Mouse (Mus musculus): ENCODE results near the gene Cpn1.

Cpn1 gene

DNA sequence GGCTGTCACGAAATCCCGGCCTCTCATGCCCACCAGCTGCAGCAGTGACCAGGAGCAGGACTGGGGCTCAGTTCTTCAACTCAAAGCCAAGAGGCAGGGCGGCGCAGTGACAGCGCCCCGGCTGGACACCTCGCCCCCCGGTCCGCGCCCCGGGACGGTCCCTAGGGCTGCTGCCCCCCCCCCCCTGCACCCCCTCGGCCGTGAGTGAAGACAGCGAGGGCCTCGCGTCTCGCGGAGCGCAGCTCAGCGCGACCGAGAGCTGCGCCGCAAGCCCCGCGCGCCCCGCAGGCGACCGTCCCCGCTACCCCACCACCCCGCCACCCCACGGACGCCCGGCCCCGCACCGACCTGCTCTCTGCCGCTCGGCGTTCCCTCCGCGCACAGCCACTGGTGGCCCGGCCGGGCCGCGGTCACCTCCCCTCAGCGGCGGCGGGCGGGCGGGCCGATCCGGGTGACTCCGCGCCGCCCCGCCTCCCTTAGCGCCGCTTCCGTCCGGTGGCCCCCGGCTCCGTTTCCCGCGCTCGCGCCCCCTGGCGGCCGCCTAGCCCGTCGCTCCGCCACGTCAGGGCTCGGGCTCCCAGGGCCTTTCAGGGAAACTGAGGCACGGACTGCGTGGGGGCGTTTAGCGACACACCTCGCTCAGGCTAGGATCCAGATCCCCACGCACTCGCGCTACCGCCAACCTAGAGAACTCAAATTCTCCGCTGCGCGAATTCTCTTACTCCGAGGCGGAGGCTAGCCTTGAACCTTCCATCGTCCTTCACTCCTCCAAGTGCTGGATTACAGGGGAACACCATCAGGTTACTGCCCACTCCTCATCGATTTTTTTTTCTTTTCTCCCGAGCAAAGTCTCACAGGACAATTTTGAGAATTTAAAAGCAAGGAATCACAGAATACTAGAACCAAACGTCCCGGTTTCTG lies 46.3 kb downstream of the Cpn1 start, which contains the start of gene Dnmbp:
Gene Dnmbp, minus strand, starts transcription at position 423 of the 921 bp plus-strand sequence.
- DNase-seq (ENCODE audit: extremely low spot score, low spot score), result peak; percentile 88

DNA sequence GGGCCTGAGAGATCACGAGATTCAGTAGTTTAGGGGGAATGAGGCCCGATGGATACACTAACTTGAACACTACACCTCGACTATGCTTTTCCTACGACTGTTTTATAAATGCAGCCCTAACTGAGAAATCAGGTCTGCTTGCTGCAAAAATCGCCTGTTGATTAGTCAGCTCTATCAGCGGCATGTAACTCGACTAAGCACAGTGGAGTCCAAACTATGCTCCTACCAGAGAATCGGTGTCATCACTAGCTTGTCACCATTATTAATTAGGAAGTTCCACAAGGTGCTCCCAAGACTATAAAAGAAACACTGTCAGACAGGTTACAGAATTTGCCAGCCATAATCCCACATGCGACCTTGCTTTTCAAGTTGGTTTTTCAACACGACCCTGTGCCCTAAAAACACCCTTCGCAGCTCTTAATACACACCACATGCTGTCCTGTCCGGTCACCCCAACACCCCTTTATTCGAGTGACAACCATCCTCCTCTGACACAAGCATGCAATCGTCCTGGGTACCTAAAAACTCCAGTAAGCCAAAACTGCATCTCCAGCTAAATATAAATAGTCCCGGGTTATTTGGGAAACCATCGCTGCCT lies 47.1 kb downstream of the Cpn1 start:
- DNase-seq (ENCODE audit: extremely low spot score, low spot score), result no peak

DNA sequence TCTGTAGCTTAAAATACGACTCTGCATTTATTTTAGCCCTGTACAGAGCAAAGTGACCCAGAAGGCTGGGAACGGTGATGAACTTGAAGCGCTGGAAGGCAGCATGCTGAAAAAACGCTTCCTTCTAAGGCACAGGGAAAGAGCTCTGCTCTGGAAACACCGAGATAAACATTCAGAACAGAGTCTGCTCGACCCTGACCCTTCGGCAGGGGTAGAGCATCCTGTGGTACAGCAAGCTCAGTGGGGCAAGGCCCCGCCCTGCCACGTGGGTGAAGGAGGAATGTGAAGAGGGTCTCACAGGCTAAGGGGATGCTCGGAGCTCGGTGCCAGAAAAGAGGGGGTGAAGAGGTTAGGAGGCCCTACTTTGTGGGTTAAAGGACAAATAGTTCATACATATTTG lies 48.0 kb downstream of the Cpn1 start:
- DNase-seq (ENCODE audit: extremely low spot score, low spot score), result no peak

DNA sequence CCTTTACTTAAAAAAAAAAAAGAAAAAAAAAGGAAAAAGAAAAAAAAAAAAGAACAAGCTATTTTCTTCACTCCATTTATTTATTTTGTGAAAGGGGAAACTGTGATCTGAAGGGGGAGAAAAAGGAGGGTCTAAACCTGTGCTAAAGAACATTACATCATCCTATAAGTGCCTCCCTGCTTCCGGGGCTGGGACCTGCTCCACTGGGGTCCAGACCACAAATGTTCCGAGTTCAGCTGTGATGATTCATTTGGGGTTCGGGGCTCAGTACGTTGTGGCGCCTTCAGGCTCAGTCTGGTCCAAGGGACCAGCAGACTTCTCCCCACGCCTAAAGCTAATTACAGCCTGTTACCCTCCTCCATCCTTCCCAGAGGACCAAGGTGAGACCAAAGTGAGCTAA lies 55.4 kb downstream of the Cpn1 start:
- DNase-seq (ENCODE audit: extremely low spot score, low spot score), result no peak

DNA sequence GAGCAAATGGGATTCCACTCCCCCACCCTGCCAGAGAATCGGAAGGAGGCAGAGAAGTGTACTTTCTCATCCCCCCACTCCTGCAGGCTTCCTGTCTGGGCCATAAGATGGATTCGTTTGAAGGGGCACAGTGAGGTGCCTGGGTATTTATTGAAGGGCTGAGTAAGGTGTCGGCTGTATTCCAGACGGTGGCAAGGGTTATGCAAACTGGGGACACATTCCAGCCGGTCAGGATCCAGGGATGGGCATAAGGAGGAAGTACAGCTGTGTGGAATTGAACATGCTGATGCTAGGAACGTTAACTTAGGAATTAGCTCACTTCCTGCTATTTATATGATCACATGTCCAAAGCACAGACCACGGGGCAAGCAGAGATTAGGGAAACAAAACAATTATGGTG lies 56.0 kb downstream of the Cpn1 start:
- DNase-seq (ENCODE audit: extremely low spot score, low spot score), result no peak

DNA sequence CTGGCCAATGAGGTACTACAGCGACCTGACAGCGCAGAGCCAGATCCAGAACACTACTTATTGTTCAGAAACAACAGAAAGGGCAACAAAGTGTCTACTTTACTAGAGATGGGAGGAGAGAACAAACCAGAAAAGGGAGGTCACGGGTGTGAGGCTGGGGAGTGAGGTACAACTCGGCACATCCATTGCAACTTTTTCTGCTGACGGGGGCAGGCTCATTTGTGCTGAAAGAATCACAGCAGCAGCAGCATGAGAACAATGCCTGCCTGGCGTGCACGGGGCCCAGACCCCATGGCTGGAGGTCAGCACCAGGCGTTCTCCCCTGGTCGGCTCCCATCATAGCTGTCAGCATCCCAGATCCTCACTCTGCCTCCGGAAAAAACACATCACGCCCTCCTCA lies 56.5 kb downstream of the Cpn1 start:
- no peak for DNase-seq (ENCODE audit: extremely low spot score, low spot score)

DNA sequence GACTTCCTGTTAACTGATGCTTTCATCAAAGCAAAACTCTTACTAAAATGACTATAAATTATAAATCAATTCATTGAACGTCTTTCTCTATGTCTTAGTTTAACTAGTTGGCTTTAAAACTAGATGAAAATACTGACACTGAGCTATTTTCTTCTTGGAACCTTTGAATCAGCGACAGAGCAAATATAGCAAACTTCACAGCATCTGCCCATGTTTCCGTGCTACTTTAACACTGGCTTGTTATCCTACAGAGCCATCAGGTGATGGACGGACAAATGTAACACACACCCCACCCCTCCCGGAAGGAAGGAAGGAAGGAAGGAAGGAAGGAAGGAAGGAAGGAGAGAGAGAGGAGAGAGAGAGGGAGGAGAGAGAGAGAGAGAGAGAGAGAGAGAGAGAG lies 58.4 kb downstream of the Cpn1 start:
- DNase-seq (ENCODE audit: extremely low spot score, low spot score), result no peak

DNA sequence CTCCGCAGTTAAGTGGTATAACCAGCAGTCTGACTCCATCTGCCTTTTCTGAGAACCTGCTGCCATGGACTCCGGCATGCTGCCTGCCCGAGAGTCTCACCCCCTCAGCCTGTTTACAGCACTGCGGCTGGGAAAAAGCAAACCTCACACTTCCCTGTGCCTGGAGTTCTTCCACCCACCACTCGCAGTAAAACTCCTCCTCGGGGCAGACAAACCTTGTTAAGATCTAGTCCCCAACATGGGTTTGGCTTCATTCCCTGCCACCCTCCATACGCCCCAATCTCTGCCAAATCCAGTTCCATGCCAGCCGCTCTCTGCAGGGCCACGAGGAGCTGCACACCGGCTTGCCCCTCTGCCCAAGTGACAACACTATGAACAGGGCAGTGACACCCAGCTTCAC lies 59.3 kb downstream of the Cpn1 start:
- DNase-seq (ENCODE audit: extremely low spot score, low spot score), result no peak

DNA sequence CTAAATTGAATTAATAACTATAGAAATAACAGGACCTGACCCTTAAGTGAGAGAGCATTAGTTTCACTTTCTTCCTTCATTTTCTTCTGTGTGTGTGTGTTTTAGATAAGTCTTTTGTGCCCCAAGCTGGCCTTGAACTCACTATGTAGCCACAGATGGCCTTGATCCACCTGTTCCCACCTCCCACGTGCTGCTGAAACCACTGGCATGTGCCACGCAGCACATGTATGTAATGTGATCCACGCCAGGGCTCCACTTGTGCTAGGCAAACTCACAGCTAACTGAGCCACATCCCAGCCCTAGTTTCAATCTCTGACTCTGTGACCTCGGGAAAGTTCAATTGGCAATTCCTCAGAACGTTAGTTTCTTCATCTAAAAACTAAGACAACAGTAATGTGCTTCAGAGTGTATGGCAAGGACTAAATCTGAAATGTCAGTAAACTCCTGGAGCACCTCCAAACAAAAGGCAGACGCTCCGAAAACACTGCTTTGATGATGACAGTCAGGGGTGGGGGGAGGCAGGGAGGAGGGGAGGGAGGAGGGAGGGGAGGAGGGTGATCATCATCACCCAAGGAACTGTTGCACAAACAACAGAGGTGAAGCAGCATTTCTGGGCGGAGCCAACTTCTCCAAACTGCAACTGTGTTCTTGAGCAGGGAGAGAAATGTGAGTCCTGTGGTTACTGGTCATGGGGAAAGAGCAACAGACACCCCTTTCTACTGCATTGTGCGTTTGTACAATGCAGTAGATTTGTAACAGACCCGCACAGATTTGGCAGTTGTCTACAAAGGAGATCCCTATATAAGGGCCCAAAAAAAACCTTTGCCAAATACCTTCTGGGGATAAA lies 60.0 kb downstream of the Cpn1 start:
- DNase-seq (ENCODE audit: extremely low spot score, low spot score), result no peak

DNA sequence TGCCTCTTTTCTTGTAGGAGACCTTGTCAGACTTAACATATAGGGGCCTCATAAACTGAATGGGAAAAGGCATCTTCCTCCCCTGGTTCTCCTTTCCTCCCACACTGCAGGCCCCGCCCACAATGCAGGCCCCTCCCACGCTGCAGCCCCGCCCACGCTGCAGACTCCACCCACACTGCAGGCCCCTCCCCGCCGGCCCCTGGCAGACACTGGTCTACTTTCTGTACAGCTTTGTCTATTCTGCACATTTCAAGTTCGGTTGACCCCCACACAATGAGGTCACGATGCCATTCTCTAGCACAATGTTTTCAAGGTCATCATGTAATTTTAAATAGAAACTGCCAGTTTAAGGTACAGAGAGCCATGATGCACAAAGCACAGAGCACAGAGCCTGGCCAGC lies 62.0 kb downstream of the Cpn1 start:
- DNase-seq (ENCODE audit: extremely low spot score, low spot score), result no peak

DNA sequence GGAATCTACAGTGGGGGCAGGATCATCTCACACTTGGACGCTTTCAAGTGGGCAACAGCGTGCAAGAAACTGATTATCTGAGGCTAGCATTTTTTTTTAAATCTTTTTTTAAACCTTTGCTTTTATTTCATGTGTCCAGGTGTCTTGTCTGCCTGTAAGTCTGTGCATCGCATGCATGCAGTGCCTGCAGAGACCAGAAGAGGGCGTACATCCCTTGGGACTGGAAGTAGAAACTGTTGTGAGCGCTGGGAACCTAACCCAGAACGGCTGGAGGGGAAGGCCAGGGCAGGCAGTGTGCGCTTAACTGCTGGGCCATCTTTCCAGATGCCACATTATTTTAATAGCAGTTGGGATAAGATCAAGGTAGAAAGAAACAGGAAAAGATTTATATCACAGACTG lies 63.4 kb downstream of the Cpn1 start:
- DNase-seq (ENCODE audit: extremely low spot score, low spot score), result no peak

DNA sequence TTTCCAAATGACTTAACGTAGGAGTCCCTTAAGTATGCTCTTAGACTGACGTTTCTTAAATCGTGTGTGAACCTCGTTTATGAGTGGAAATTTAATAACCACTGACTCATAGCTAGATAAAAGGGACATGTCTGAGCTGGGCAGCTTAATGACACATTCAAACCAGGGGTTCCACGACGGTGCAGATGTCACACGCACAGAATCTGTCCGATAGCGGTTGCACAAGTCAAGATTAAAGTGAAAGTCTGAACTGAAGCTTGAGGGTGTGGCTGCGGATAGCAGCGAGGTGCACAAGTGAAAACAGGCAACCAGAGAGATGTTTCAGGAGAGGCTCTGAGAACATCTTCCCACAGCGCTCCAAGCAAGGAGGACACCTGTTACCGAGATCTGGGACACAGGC lies 64.9 kb downstream of the Cpn1 start:
- DNase-seq (ENCODE audit: extremely low spot score, low spot score), result no peak

DNA sequence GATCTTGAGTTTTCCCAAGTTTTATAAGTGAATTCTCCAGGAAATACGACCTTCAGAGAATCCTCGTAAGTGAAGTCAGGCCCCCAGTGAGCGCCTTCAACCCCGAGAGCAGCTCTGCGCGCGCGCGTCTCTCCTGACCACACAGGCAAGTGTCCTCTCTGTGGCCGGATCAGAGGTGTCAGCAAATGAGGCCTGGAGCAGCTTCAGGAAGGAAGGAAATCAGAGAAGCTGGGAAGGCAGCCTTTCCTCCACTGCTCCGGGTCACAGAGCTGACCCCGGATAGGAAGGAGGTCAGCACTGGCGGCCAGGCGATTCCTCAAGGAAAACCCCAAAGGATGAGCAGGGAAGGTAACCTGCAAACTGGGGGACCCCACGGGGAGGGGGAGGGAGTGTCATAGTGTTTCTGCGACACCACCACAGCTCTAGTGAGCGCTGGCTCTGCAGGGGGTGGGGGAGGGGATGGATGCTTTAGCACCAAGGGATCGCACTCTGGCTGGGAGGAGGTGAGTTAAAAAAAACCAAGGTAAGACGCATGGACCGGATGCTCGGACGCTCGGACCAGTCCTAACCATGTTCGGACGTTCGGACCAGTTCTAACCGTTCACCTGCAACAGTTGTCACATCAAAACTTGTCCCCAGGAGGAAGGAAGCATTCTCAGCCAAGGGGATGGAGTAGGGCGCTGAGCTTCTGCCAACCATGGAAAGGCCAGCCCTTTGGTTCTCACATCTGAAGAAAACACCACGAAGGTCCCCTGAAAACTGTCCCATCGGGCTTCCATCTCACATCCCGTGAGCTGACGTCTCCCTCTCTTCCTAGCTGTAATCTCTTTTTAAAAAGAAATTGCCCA lies 65.7 kb downstream of the Cpn1 start:
- DNase-seq (ENCODE audit: extremely low spot score, low spot score), result peak; percentile 23

DNA sequence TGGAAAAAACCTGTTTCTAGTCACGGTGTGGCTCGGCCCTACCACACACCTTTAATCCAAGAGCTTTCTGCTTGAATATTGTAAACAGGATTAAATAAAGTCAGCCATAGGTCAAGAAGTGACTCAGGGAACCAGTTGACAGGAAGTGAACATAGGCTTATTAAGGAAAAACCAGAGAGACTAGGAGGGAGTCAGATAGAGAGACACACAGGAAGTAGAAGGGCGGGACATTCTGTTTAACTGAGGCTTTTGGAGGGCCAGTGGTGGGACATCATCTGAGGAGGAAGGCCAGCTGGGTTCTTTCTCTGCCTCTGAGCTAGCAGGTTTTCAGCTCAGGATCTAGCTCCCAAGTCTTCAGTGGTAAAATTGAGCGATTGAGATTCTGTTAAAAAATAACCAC lies 66.5 kb downstream of the Cpn1 start:
- DNase-seq (ENCODE audit: extremely low spot score, low spot score), result no peak

DNA sequence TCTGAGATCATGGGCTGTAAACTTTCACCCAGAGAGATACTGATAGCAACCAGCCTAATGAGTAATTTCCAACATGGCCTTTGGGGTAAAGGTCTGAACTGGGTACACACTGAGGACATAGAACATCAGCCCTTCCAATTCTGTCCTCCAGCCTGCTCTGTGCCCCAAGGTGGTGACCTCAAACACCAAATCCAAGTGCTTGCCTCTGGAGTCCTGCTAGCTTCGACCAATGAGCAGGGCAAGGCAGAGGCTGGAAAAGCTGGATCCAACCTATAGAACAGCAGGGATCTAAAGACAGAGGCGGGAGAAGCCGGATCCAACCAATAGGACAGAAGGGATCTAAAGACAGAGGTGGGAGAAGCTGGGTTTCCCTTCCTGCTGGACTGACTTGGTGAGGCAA lies 67.5 kb downstream of the Cpn1 start:
- no peak for DNase-seq (ENCODE audit: extremely low spot score, low spot score)

DNA sequence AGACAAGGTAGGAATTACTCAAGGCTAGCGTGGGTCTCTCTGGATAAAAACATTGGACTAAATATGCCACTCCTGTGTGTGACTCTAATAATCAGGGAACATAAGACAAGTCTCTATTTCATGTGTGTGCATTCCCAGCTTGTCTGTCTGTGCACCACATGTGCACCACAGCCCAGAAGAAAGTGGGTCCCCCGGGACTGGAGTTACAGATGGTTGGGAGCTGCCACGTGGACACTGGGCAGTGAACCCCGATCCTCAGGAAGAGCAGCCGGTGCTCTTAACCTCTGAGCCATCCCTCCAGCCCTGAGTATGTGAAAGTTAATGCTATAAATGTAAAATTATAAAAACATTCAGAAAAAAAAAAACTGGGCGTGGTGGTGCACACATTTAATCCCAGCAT lies 68.6 kb downstream of the Cpn1 start:
- DNase-seq (ENCODE audit: extremely low spot score, low spot score), result no peak

DNA sequence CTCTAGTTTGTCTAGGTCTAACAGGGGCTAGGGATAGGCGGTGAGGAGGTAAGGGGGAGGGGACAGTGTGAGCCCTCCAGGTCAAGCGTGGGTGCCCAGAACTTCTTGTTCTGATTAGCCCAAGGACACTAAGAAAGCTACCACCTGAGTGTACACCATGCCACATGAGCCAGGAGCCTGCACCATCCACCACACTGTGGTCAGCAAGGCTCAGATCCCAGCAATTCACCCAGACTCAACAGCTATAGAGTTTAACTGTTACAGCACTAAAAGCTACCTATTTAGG lies 69.0 kb downstream of the Cpn1 start:
- DNase-seq (ENCODE audit: extremely low spot score, low spot score), result no peak

DNA sequence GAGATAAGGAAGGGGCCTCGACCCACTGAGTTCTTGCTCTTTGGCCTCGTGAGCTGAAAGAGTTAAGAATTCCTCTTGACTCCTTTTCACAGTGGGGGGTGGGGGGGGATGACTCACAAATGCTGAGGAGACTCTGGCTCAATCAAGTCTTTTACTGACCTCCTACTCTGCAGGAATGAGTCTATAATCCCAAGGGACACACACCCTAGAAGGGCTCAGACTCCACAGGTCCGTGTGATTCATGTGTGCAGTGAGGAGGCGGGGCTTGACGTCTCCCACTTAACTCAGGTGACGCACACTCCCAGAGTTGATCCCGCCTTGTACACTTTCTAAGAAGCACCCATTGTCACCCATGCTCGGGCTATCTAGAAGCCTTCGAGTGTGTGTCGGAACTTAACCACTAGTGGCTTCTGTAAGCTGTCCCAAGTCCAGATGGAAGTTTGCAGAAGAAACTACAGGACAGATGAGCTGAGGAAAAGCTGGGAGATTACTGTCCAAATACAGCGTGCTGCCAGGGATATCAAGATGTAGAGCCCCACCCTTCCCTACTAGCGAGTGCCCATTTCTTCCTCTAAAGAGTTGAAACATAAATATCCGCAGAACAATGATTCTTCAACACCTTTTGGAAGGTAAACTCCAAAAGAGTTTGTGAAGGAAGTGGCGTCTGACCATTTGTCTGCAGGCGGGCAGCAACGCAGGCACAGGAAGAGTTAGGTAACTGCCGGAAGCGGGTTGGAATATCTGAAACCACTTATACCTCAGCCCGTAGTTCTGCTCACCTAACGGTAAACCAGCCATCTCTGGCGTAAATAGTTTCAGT lies 69.6 kb downstream of the Cpn1 start:
- DNase-seq (ENCODE audit: extremely low spot score, low spot score), result no peak

DNA sequence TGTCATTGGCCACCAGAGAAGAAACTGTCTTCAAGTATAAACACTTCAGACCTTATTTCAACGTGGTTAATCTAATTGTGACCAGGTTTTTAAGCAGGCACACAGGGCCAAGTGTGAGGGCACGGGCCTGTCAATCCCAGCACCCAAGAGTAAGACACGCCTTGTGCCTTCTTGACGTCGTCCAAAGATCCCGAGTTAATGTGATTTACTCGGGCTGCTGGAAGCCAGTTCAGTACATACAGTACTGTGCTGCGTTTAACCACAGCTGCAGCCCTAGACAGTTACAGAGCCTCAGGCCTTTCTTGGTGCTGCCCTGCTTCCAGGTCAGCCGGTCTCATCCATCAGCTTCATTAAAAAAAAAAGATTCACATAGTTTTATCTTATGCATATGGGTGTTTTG lies 70.9 kb downstream of the Cpn1 start:
- no peak for DNase-seq (ENCODE audit: extremely low spot score, low spot score)

DNA sequence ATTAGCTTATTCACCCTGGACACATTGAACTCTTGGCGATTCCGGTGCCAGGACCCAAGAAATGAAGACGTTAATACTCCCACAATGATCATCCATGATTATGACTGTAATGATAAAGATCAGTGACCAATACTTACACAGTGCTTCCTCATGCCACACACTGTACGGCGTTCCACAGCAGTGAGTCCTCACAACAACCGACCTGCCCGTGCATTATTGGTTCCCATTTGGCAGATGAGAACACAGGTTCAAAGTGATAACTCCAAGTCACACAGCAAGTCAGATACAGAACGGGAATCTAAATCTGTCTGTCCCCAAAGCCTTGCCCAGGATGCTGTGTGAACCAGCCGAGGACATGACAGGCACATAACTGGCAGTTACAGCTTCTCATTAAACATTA lies 71.4 kb downstream of the Cpn1 start:
- no peak for DNase-seq (ENCODE audit: extremely low spot score, low spot score)
